Mouse (Mus musculus) midbrain, embryonic 12.5 days (tissue): ENCODE data around the gene Tfec. TPM values are rescaled to one million over a fixed set of nuclear protein-coding genes. Genes with fewer than 3 reads are reported as not detected.

Experiments
- polyA plus RNA-seq: library from polyadenylated mRNA; unstranded; fragments of >200 nt; fragmentation: Nextera tagmentation; extraction: Ambion mirVana; gene quantifications from 2 replicates; pipeline ENCODE4 v1.2.1, GENCODE M21; 2016

Gene Tfec
- polyA plus RNA-seq, 1 experiment from 2014 or later, result 1.3 TPM

Other genes with a start within 250 kb of the Tfec start
- 26.3 and 36.5 TPM in 2 replicates for gene Tes, start 166.7 kb upstream of the Tfec start, polyA plus RNA-seq